Mouse (Mus musculus) cortical plate, adult 2 months (tissue): ENCODE measurements at regions not wholly inside any gene's neighbourhood (a gene's known extent, or its start where the extent isn't known, plus 50 kb on each side); places are given as distances from the start of the nearest gene placed in this dataset.
A peak's percentile ranks its signal among the peaks of the same experiment; 100 is the strongest.

Experiments
- H3K27ac ChIP-seq: fragments of 200-500 bp; 2 replicates; pipeline ENCODE4 v1.5.1; 2012; ENCODE audit warnings: low read length, control low read depth, inconsistent platforms; ENCODE audit not compliant: insufficient read depth
- H3K4me1 ChIP-seq: fragments of 200-500 bp; 2 replicates; pipeline ENCODE4 v1.6.1; 2011; ENCODE audit warnings: low read length; ENCODE audit not compliant: control insufficient read depth, insufficient read depth
- H3K4me3 ChIP-seq: fragments of 200-500 bp; 2 replicates; pipeline ENCODE4 v1.5.1; 2011; ENCODE audit warnings: mild to moderate bottlenecking, low read length, control low read depth; ENCODE audit not compliant: insufficient read depth
- CTCF ChIP-seq: fragments of 200-500 bp; IDR thresholded peaks from 2 replicates; pipeline ENCODE4 v1.5.1; 2011; ENCODE audit warnings: mild to moderate bottlenecking, control low read depth, low read length; ENCODE audit not compliant: insufficient read depth; ENCODE audit errors: extremely low read depth
- POLR2A ChIP-seq: fragments of 200-500 bp; IDR thresholded peaks from 2 replicates; pipeline ENCODE4 v1.6.1; 2011; ENCODE audit warnings: mild to moderate bottlenecking, low read length, control low read depth; ENCODE audit not compliant: insufficient read depth; ENCODE audit errors: extremely low read depth

GRCm38 (mm10) chr16:49616263-49616872 lies 82.7 kb upstream of the Ift57 start:
- TF ChIP-seq CTCF (no peak), POLR2A (no peak)
- H3K4me1 ChIP-seq: no peaks in the 10 kb centered on the region
- peak overlapping the region; percentile 27 for H3K4me3 ChIP-seq
- H3K27ac ChIP-seq: no peak overlapping the region

DNA sequence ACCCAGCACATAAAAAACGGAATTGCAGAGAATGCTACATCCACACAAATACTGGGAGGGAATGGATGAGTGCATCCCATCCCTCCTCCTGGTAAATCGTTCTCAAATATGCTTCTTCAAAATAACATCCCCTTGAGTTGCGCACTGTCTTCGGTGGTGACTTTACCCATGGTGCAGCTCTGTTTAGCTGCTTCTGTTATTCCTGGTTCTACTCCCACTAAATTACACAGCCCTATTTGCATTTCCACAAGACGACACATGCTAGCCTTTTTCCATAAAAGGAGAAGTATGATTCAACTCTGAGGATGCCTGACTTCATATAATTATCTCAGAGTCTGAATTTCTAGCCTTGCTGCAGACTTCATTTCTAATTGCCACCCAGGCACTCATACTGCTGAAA lies 65.5 kb upstream of the Ift57 start:
- TF ChIP-seq CTCF (no peak), POLR2A (no peak)
- 0 out of 2 replicates have a peak overlapping the region, but pooled peaks have one; percentile 42 for H3K27ac ChIP-seq
- H3K4me3 ChIP-seq: no peak overlapping the region

DNA sequence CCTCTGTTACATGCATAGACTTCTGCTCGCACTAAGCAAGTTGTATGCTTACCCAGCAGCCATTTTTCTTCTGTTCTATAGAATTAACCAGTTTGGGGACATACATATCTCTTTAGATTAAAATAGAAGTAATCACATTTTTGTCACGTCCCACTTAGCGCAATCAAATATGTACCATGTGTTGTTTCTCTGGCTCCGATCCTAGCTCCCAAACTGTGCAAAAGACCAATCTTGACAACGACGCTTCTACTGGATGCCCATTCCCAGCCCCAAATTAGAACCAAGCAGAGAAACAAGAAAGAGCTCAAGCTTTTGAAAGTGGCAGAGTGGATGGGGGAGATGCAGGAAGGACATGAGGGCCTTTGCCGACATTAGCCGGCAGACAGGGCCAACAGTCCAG lies 63.5 kb upstream of the Ift57 start:
- H3K27ac ChIP-seq: no peak overlapping the region
- no peak for TF ChIP-seq CTCF
- TF ChIP-seq POLR2A: no peak
- H3K4me1 ChIP-seq: peaks cover 3% of the 10 kb centered on the region; the same call in 1 of the 2 replicates
- H3K4me3 ChIP-seq: no peak overlapping the region

More for the DNA sequence above, 65.5 kb upstream of the Ift57 start:
- H3K4me1 ChIP-seq: peaks cover 3% of the 10 kb centered on the region; the same call in 1 of the 2 replicates

DNA sequence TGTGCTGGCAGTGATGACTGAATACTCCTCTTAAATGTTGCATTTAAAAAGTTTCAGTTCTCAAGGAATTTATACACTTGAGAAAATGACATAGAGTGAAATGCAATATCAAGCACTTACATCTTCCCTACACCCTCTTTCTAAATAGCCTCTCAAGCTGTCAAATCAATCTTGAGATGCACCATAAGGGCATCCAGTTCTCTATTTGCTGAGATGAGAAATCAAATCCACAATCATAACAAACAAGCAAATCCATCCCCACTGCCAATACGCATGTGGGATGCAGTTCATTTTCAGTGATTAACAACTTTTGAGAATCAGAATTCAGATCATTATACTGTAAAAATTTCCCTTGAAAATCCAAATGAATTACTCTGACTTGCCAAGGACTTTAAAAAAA lies 62.6 kb upstream of the Ift57 start:
- no peak overlapping the region for H3K4me3 ChIP-seq
- no peak for TF ChIP-seq POLR2A
- TF ChIP-seq CTCF: no peak
- H3K4me1 ChIP-seq: peaks cover 3% of the 10 kb centered on the region; the same call in 1 of the 2 replicates
- H3K27ac ChIP-seq: no peak overlapping the region

GRCm38 (mm10) chr16:49642696-49643095 lies 56.3 kb upstream of the Ift57 start:
- TF ChIP-seq POLR2A (no peak), CTCF (no peak)
- Histone ChIP-seq H3K4me1 (no peaks in the 10 kb centered on the region), H3K4me3 (no peak overlapping the region), H3K27ac (no peak overlapping the region)

GRCm38 (mm10) chr16:49644416-49644815 lies 54.6 kb upstream of the Ift57 start:
- no peaks in the 10 kb centered on the region for H3K4me1 ChIP-seq
- no peak overlapping the region for H3K27ac ChIP-seq
- H3K4me3 ChIP-seq: no peak overlapping the region
- TF ChIP-seq CTCF: no peak
- no peak for TF ChIP-seq POLR2A

- no peak for TF ChIP-seq POLR2A
- TF ChIP-seq CTCF: no peak
- no peak overlapping the region for H3K4me3 ChIP-seq
Observed at GRCm38 (mm10) chr16:49646479-49646878, 52.6 kb upstream of the Ift57 start.

More at GRCm38 (mm10) chr16:49646479-49646878, 52.6 kb upstream of the Ift57 start:
- H3K4me1 ChIP-seq: no peaks in the 10 kb centered on the region
- H3K27ac ChIP-seq: no peak overlapping the region
